Mouse (Mus musculus): ENCODE measurements around the gene Ccdc103. TPM values are rescaled to one million over a fixed set of nuclear protein-coding genes. Genes with fewer than 3 reads are reported as not detected.

Ccdc103 gene
- total RNA-seq, 2 experiments from 2014 or later, result 0.14 TPM; not detected in 1

- DNase-seq, result no peak
Measured at GRCm38 (mm10) chr11:102890096-102890495, 9.1 kb downstream of the Ccdc103 start.

GRCm38 (mm10) chr11:102893015-102893651 is 12.1 kb downstream of the Ccdc103 start:
- DNase-seq, result peak; percentile 44

DNA sequence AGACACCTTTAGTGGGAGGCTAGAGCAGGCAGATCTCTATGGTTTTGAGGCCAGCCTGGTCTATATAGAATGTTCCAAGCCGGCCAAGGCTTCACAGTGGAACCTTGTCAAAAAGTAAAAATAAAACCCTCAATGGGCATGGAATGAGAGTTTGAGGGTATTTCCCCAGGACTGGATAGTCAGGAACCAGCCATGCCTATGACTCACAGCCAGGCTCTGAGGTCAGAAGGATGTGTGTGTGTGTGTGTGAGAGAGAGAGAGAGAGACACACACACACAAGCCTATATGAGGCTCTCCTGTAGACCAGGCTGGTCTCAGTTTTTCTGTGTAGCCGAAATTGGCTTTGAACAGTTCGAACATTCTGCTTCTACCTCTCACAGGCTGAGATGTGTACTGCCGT is 13.7 kb downstream of the Ccdc103 start:
- DNase-seq, result no peak

DNA sequence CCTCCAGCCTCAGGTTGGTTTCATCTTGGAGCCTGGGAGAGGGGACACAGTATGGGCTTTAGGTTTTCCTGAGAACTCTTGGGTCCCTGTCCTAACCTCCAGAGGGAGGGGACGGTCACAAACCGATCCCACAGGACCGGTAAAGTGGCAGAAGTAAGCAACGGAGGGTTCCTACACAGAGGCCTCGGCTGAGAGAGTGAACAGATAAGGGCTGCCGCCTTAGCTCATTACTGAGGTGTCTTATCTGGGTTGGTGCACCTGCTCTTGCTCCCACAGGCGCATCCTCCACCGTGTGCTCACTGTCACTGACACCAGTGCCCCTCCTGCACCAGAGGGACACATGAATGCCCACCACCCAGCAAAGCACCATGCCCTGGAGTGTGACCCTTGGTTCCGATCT is 14.8 kb downstream of the Ccdc103 start:
- no peak for DNase-seq

- DNase-seq, result no peak
Measured at GRCm38 (mm10) chr11:102896641-102897040, 15.6 kb downstream of the Ccdc103 start.

DNA sequence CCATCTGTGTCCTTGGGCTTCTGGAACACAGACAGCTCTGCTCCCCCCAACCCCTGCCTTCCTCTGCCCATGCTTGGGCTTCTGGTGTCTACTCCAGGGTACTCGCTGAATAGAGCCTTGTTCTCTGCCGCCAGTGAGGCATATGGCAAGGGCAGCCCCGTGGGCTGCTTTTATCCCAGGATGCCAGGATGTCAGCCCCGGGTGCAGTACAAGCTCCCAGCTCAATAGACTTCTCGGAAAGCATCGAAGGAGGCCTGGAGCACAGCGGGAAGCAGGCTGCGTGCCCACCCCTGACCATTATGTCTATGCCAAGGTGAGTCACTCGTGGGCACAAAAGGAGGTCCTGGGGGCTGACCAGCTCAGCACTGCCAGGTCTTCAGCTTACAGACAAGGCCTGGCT is 17.4 kb downstream of the Ccdc103 start:
- DNase-seq, result no peak

GRCm38 (mm10) chr11:102900763-102901162 is 19.8 kb downstream of the Ccdc103 start, which contains the start of gene Gfap:
Gene Gfap, minus strand, starts transcription at chr11:102900912.
- peak; percentile 90 for DNase-seq

- DNase-seq, result no peak
Measured at GRCm38 (mm10) chr11:102901199-102901598, 20.2 kb downstream of the Ccdc103 start.

- no peak for DNase-seq
Measured at GRCm38 (mm10) chr11:102902107-102902506, 21.1 kb downstream of the Ccdc103 start.

GRCm38 (mm10) chr11:102903654-102904053 is 22.6 kb downstream of the Ccdc103 start:
- DNase-seq, result no peak

GRCm38 (mm10) chr11:102911376-102911775 is 30.4 kb downstream of the Ccdc103 start:
- DNase-seq, result no peak

DNA sequence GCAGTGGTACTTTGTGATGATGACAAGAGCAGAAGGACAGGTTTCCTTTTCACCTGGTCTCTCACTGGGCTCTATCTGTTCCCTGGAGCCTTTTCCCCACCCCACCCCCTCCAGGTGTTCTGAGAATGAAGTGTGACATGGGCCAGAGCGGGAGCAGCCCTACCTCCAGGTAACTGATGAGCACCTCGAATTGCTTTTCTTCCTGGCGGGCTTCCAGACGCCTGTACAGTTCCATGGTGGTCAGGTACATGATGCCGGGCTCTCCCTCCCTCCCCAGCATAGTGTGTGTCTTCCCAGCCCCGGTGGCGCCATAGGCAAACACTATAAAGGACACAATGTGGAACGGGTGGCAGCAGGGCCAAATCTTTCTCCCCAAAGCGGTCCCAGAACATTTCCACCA is 34.4 kb downstream of the Ccdc103 start:
- no peak for DNase-seq

GRCm38 (mm10) chr11:102918077-102918476 is 37.1 kb downstream of the Ccdc103 start:
- no peak for DNase-seq

GRCm38 (mm10) chr11:102921491-102921890 is 40.5 kb downstream of the Ccdc103 start:
- no peak for DNase-seq

- peak; percentile 93 for DNase-seq
Measured at GRCm38 (mm10) chr11:102924557-102925350, 43.8 kb downstream of the Ccdc103 start, which contains the start of gene Kif18b. Gene Kif18b, minus strand, starts transcription at chr11:102925124.

GRCm38 (mm10) chr11:102925351-102925717 is 44.3 kb downstream of the Ccdc103 start:
- DNase-seq, result peak; percentile 36

DNA sequence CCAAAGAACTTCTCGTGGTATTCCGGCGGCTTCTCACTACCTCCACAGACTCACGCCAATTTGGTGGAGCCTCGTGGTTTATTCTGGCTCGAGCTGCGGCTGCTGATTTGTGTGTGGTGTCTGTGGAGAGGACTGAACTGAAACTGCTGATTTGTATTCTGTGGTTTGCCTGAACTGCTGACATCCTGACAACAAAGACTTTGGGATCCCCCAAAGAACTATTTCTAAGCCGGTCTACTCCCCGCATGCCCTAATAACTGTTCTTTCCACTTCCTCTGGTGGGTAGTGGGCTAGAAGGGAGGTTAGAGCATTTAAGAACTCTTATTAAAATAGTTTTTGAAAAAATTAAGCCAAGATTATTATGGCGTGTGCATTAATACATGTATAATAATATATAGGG is 49.7 kb downstream of the Ccdc103 start:
- no peak for DNase-seq

Other genes with a start within 250 kb of the Ccdc103 start
- gene Meioc, start 217.5 kb upstream of the Ccdc103 start, total RNA-seq (2021), result not detected
- gene Ccdc43, start 183.4 kb upstream of the Ccdc103 start, total RNA-seq (2021), result 10 to 100 TPM; 81.8 to 88.6 TPM
- gene Adam11, start 119.8 kb upstream of the Ccdc103 start, total RNA-seq (2021), result 1 to 10 TPM; 2.2 to 3.0 TPM
- gene Gjc1, start 61.5 kb upstream of the Ccdc103 start, total RNA-seq (2021), result 10 to 100 TPM; 23.7 to 27.6 TPM
- 1 to 10 TPM; 2.8 to 4.2 TPM for gene Higd1b, start 45.4 kb upstream of the Ccdc103 start, total RNA-seq (2021)
- 10 to 100 TPM; 49.5 to 52.3 TPM for gene Eftud2, start 219 bp upstream of the Ccdc103 start, total RNA-seq (2021)
- not detected for gene Fam187a, start 4.0 kb downstream of the Ccdc103 start, total RNA-seq (2021)
- gene Gfap, start 19.7 kb downstream of the Ccdc103 start, total RNA-seq (2021), result under 1 TPM; 0.09 to 0.61 TPM
- gene Kif18b, start 43.9 kb downstream of the Ccdc103 start, total RNA-seq (2021), result 1 to 10 TPM; 4.0 to 5.7 TPM
- under 1 TPM; 0.31 to 0.93 TPM for gene C1ql1, start 65.5 kb downstream of the Ccdc103 start, total RNA-seq (2021)
- 10 to 100 TPM; 41.5 to 49.7 TPM for gene Nmt1, start 147.0 kb downstream of the Ccdc103 start, total RNA-seq (2021)
- gene Dcakd, start 147.1 kb downstream of the Ccdc103 start, total RNA-seq (2021), result 10 to 100 TPM; 34.9 to 45.5 TPM
- gene Plcd3, start 220.5 kb downstream of the Ccdc103 start, total RNA-seq (2021), result 1 to 10 TPM; 5.8 to 8.6 TPM
- gene Acbd4, start 220.5 kb downstream of the Ccdc103 start, total RNA-seq (2021), result 10 to 100 TPM; 34.9 to 50.5 TPM
- 10 to 100 TPM; 24.0 to 26.7 TPM for gene Hexim1, start 235.0 kb downstream of the Ccdc103 start, total RNA-seq (2021)

Measured in gastrocnemius, postnatal 10 days (tissue).